Mouse (Mus musculus) spleen, postnatal 36 days (tissue): ENCODE measurements around the gene 4930578G10Rik.
"Not testable (repeated sequence)": the region's sequence is repeated elsewhere in the genome, so short reads cannot be mapped to it uniquely, and the experiment has no call there.

Experiments used
- DNase-seq, 2 experiments: peaks; one replicate each; pipeline ENCODE4 v3.0.0; 2022; ENCODE audit warnings: low spot score in 2 of 2, mixed read lengths in 1 of 2

4930578G10Rik gene

GRCm38 (mm10) chr4:42735245-42735644 is at the start of gene 4930578G10Rik:
Gene 4930578G10Rik (plus strand): TSS chr4:42735545.
- not testable (repeated sequence) for DNase-seq

- not testable (repeated sequence) for DNase-seq
These were observed 21.1 kb downstream of the 4930578G10Rik start, which contains the start of gene Ccl19 for GRCm38 (mm10) chr4:42756477-42756876. Gene Ccl19 (minus strand): TSS chr4:42756577.

GRCm38 (mm10) chr4:42773893-42774292 is 38.5 kb downstream of the 4930578G10Rik start, which contains the start of gene Ccl21a:
Gene Ccl21a (minus strand): TSS chr4:42773993.
- not testable (repeated sequence) for DNase-seq

- not testable (repeated sequence) for DNase-seq
These were observed 118.4 kb downstream of the 4930578G10Rik start, which contains the start of gene Fam205a1 for GRCm38 (mm10) chr4:42853788-42854187. Gene Fam205a1 (minus strand): TSS chr4:42853888.

GRCm38 (mm10) chr4:42856671-42857070 is 121.3 kb downstream of the 4930578G10Rik start, which contains the start of gene Gm12394:
Gene Gm12394 (minus strand): TSS chr4:42856771.
- DNase-seq, result not testable (repeated sequence)

- peak; percentile 46 to 63 for DNase-seq
These were observed 125.1 kb downstream of the 4930578G10Rik start for GRCm38 (mm10) chr4:42860483-42860882.

- not testable (repeated sequence) for DNase-seq
These were observed 128.1 kb downstream of the 4930578G10Rik start for GRCm38 (mm10) chr4:42863487-42863886.

- DNase-seq, result peak in 1 of 2 experiments; percentile 33
These were observed 132.0 kb downstream of the 4930578G10Rik start for GRCm38 (mm10) chr4:42867390-42867789.

GRCm38 (mm10) chr4:42868193-42868592 is 132.8 kb downstream of the 4930578G10Rik start:
- DNase-seq, result no peak

- DNase-seq, result no peak
These were observed 135.4 kb downstream of the 4930578G10Rik start for GRCm38 (mm10) chr4:42870748-42871147.

- no peak for DNase-seq
These were observed 136.8 kb downstream of the 4930578G10Rik start for GRCm38 (mm10) chr4:42872151-42872550.

- DNase-seq, result no peak
These were observed 137.5 kb downstream of the 4930578G10Rik start for GRCm38 (mm10) chr4:42872746-42873435.

- DNase-seq, result no peak
These were observed 138.8 kb downstream of the 4930578G10Rik start, which contains the start of gene Fam205c for GRCm38 (mm10) chr4:42874134-42874533. Gene Fam205c (minus strand): TSS chr4:42874234.

- peak; percentile 30 to 45 for DNase-seq
These were observed 141.4 kb downstream of the 4930578G10Rik start for GRCm38 (mm10) chr4:42876586-42877291.

- no peak for DNase-seq
These were observed 142.3 kb downstream of the 4930578G10Rik start for GRCm38 (mm10) chr4:42877657-42878056.

- peak; percentile 49 to 67 for DNase-seq
These were observed 144.7 kb downstream of the 4930578G10Rik start for GRCm38 (mm10) chr4:42879829-42880676.

GRCm38 (mm10) chr4:42880677-42880948 is 145.3 kb downstream of the 4930578G10Rik start:
- no peak for DNase-seq

GRCm38 (mm10) chr4:42886926-42887325 is 151.6 kb downstream of the 4930578G10Rik start:
- no peak for DNase-seq

GRCm38 (mm10) chr4:42888806-42889205 is 153.5 kb downstream of the 4930578G10Rik start:
- DNase-seq, result no peak

- DNase-seq, result no peak
These were observed 155.8 kb downstream of the 4930578G10Rik start for GRCm38 (mm10) chr4:42891176-42891575.

GRCm38 (mm10) chr4:42895118-42895517 is 159.8 kb downstream of the 4930578G10Rik start:
- no peak for DNase-seq
